Mouse (Mus musculus) liver, postnatal 0 days (tissue): Measurements from ENCODE around the gene Tacc2. TPM values are rescaled to one million over a fixed set of nuclear protein-coding genes. Genes with fewer than 3 reads are reported as not detected.
A peak's percentile ranks its signal among the peaks of the same experiment; 100 is the strongest.

Experiments used
- ATAC-seq: fragments of 200-750 bp; cut with Nextera tagmentation; 2 replicates; pipeline ENCODE4 v1.8.0; 2017; ENCODE audit warnings: mild to moderate bottlenecking, moderate library complexity
- DNase-seq: peaks from one replicate; pipeline ENCODE4 v3.0.0-alpha.2; 2016
- H3K27ac ChIP-seq: fragments of 300-500 bp; sonication (generic); 2 replicates; pipeline ENCODE4 v1.5.1; 2014; ENCODE audit warnings: antibody characterized with exemption, moderate library complexity, mild to moderate bottlenecking, low read depth
- H3K27me3 ChIP-seq: fragments of 300-500 bp; sonication (generic); 2 replicates; pipeline ENCODE4 v1.6.1; 2014; ENCODE audit warnings: low read length, control low read depth, mixed read lengths; ENCODE audit not compliant: insufficient read depth
- H3K36me3 ChIP-seq: fragments of 300-500 bp; sonication (generic); replicated peaks from 2 replicates; pipeline ENCODE4 v1.6.1; 2014; ENCODE audit warnings: mild to moderate bottlenecking, control low read depth, low read length, moderate library complexity, mixed read lengths; ENCODE audit not compliant: insufficient read depth
- H3K4me1 ChIP-seq: fragments of 300-500 bp; sonication (generic); 2 replicates; pipeline ENCODE4 v1.6.1; 2014; ENCODE audit warnings: antibody characterized with exemption, mild to moderate bottlenecking, control low read depth; ENCODE audit not compliant: insufficient read depth
- H3K4me2 ChIP-seq: fragments of 300-500 bp; sonication (generic); 2 replicates; pipeline ENCODE4 v1.6.1; 2014; ENCODE audit warnings: low read depth, mild to moderate bottlenecking, low read length, moderate library complexity, mixed read lengths
- H3K4me3 ChIP-seq: fragments of 300-500 bp; sonication (generic); 2 replicates; pipeline ENCODE4 v1.5.1; 2014; ENCODE audit warnings: low read depth, low read length
- H3K9ac ChIP-seq: fragments of 300-500 bp; sonication (generic); replicated peaks from 2 replicates; pipeline ENCODE4 v1.6.1; 2014; ENCODE audit warnings: mild to moderate bottlenecking, moderate library complexity
- H3K9me3 ChIP-seq: fragments of 300-500 bp; sonication (generic); 2 replicates; pipeline ENCODE4 v1.6.1; 2016; ENCODE audit warnings: mild to moderate bottlenecking, control low read depth, low read length, mixed read lengths
- CTCF ChIP-seq: sonication (generic); IDR thresholded peaks from 2 replicates; pipeline ENCODE4 v1.5.1; 2016; ENCODE audit warnings: antibody characterized with exemption, low read depth
- EP300 ChIP-seq: IDR thresholded peaks from 2 replicates; pipeline ENCODE4 v1.6.1; 2016; ENCODE audit warnings: antibody characterized with exemption, low read depth, mild to moderate bottlenecking
- WGBS: fragments of 180-500 bp; shearing (Covaris S2); extraction: QIAGEN DNeasy Blood & Tissue Kit; methylation state at CpG from one replicate; pipeline ENCODE4 v1.1.7; 2014; ENCODE audit not compliant: insufficient replicate concordance; 5-methylcytosine and 5-hydroxymethylcytosine counted together
- polyA plus RNA-seq: library from polyadenylated mRNA; unstranded; fragments of >200 nt; fragmentation: Nextera tagmentation; extraction: Ambion mirVana; gene quantifications from 2 replicates; pipeline ENCODE4 v1.2.1, GENCODE M21; 2015

The Tacc2 gene
- polyA plus RNA-seq, 1 experiment from 2014 or later = 3.5 TPM

GRCm38 (mm10) chr7:130726185-130726584 lies 148.9 kb downstream of the Tacc2 start:
- no peaks in the 10 kb centered on the region for H3K9me3 ChIP-seq
- no peak overlapping the region for H3K9ac ChIP-seq
- no peak overlapping the region for H3K4me3 ChIP-seq
- H3K27ac ChIP-seq = no peak overlapping the region
- 44% methylated on average over 3 of the region's 3 CpGs for WGBS
- H3K27me3 ChIP-seq = no peaks in the 10 kb centered on the region
- ATAC-seq = no peak
- H3K4me1 ChIP-seq = 0 out of 2 replicates have a peak, but pooled peaks cover 11% of the 10 kb centered on the region
- TF ChIP-seq CTCF (no peak), EP300 (no peak)
- no peak overlapping the region for H3K4me2 ChIP-seq
- 0 out of 2 replicates have a peak, but pooled peaks cover 2% of the 10 kb centered on the region for H3K36me3 ChIP-seq
- DNase-seq = no peak

- ATAC-seq (peak; percentile 40; the same call in 1 of the 2 replicates), DNase-seq (no peak)
- H3K4me2 ChIP-seq = no peak overlapping the region
- H3K9me3 ChIP-seq = no peaks in the 10 kb centered on the region
- no peak overlapping the region for H3K9ac ChIP-seq
- WGBS = 35% methylated on average over 8 of the region's 8 CpGs
- 0 out of 2 replicates have a peak, but pooled peaks cover 2% of the 10 kb centered on the region for H3K36me3 ChIP-seq
- H3K4me1 ChIP-seq = 0 out of 2 replicates have a peak, but pooled peaks cover 11% of the 10 kb centered on the region
- no peaks in the 10 kb centered on the region for H3K27me3 ChIP-seq
- TF ChIP-seq EP300 = no peak
- TF ChIP-seq CTCF = no peak
- H3K27ac ChIP-seq = no peak overlapping the region
- no peak overlapping the region for H3K4me3 ChIP-seq
These were observed 149.6 kb downstream of the Tacc2 start for GRCm38 (mm10) chr7:130726724-130727422.

GRCm38 (mm10) chr7:130727560-130727959 lies 150.3 kb downstream of the Tacc2 start:
- H3K27ac ChIP-seq = no peak overlapping the region
- H3K4me2 ChIP-seq = no peak overlapping the region
- H3K9ac ChIP-seq = no peak overlapping the region
- TF ChIP-seq EP300 (no peak), CTCF (no peak)
- no peaks in the 10 kb centered on the region for H3K9me3 ChIP-seq
- ATAC-seq (no peak), DNase-seq (no peak)
- no peak overlapping the region for H3K4me3 ChIP-seq
- 0 out of 2 replicates have a peak, but pooled peaks cover 11% of the 10 kb centered on the region for H3K4me1 ChIP-seq
- H3K36me3 ChIP-seq = 0 out of 2 replicates have a peak, but pooled peaks cover 2% of the 10 kb centered on the region
- H3K27me3 ChIP-seq = no peaks in the 10 kb centered on the region
- 81% methylated on average over 4 of the region's 4 CpGs for WGBS

GRCm38 (mm10) chr7:130731792-130732191 lies 154.6 kb downstream of the Tacc2 start:
- H3K36me3 ChIP-seq = 0 out of 2 replicates have a peak, but pooled peaks cover 7% of the 10 kb centered on the region
- H3K9ac ChIP-seq = no peak overlapping the region
- H3K9me3 ChIP-seq = no peaks in the 10 kb centered on the region
- TF ChIP-seq EP300 (no peak), CTCF (no peak)
- DNase-seq (no peak), ATAC-seq (no peak)
- WGBS = 81% methylated on average over 7 of the region's 7 CpGs
- H3K4me3 ChIP-seq = no peak overlapping the region
- no peak overlapping the region for H3K27ac ChIP-seq
- H3K27me3 ChIP-seq = no peaks in the 10 kb centered on the region
- H3K4me1 ChIP-seq = 0 out of 2 replicates have a peak, but pooled peaks cover 2% of the 10 kb centered on the region
- H3K4me2 ChIP-seq = no peak overlapping the region

- TF ChIP-seq CTCF (no peak), EP300 (no peak)
- 0 out of 2 replicates have a peak, but pooled peaks cover 11% of the 10 kb centered on the region for H3K36me3 ChIP-seq
- no peak overlapping the region for H3K9ac ChIP-seq
- 75% methylated on average over 6 of the region's 6 CpGs for WGBS
- H3K4me3 ChIP-seq = no peak overlapping the region
- no peaks in the 10 kb centered on the region for H3K27me3 ChIP-seq
- DNase-seq = no peak
- H3K4me1 ChIP-seq = no peaks in the 10 kb centered on the region
- H3K9me3 ChIP-seq = no peaks in the 10 kb centered on the region
- no peak overlapping the region for H3K27ac ChIP-seq
- H3K4me2 ChIP-seq = no peak overlapping the region
- no peak for ATAC-seq
These were observed 155.7 kb downstream of the Tacc2 start for GRCm38 (mm10) chr7:130732908-130733307.

GRCm38 (mm10) chr7:130733423-130733822 lies 156.2 kb downstream of the Tacc2 start:
- ATAC-seq = no peak
- no peak overlapping the region for H3K4me3 ChIP-seq
- TF ChIP-seq EP300 = no peak
- no peak for TF ChIP-seq CTCF
- DNase-seq = no peak
- no peaks in the 10 kb centered on the region for H3K27me3 ChIP-seq
- H3K4me1 ChIP-seq = no peaks in the 10 kb centered on the region
- no peak overlapping the region for H3K27ac ChIP-seq
- 77% methylated on average over 8 of the region's 8 CpGs for WGBS
- no peak overlapping the region for H3K9ac ChIP-seq
- H3K4me2 ChIP-seq = no peak overlapping the region
- 0 out of 2 replicates have a peak, but pooled peaks cover 11% of the 10 kb centered on the region for H3K36me3 ChIP-seq
- no peaks in the 10 kb centered on the region for H3K9me3 ChIP-seq
